Mouse (Mus musculus): Measurements from ENCODE around the gene Tti1.

- peak; percentile 51 for TF ChIP-seq CTCF (IDR thresholded peaks at IDR 0.05; ENCODE audit: low read depth)
- TF ChIP-seq EP300 (optimal IDR thresholded peaks at IDR 0.05), result no peak
Observed at GRCm38 (mm10) chr2:158070885-158071632, 42.8 kb upstream of the Tti1 start.
